Mouse (Mus musculus) heart, embryonic 14.5 days (tissue): ENCODE measurements around the gene Plb1. TPM values are rescaled to one million over a fixed set of nuclear protein-coding genes. Genes with fewer than 3 reads are reported as not detected.
A peak's percentile ranks its signal among the peaks of the same experiment; 100 is the strongest.

Experiments
- ATAC-seq: fragments of 200-750 bp; cut with Nextera tagmentation; 2 replicates; pipeline ENCODE4 v1.8.0; 2017; ENCODE audit warnings: low read depth, moderate TSS enrichment; ENCODE audit not compliant: insufficient number of reproducible peaks, insufficient read depth, low FRiP score
- H3K27ac ChIP-seq, 2 experiments: fragments of 200-500 bp in 1 of 2; fragments of 300-500 bp in 1 of 2; sonication (generic) in 1 of 2; replicated peaks in 1 of 2; 2 replicates each; pipeline ENCODE4 v1.5.1; 2012 to 2014; ENCODE audit warnings: low read depth in 2 of 2, low read length in 2 of 2, control low read depth in 1 of 2, mild to moderate bottlenecking in 1 of 2, mixed read lengths in 1 of 2; ENCODE audit not compliant: control insufficient read depth in 1 of 2, insufficient read depth in 1 of 2
- H3K27me3 ChIP-seq: fragments of 300-500 bp; sonication (generic); 2 replicates; pipeline ENCODE4 v1.6.1; 2014; ENCODE audit warnings: mild to moderate bottlenecking, low read length, control low read depth; ENCODE audit not compliant: control insufficient read depth, insufficient read depth
- H3K36me3 ChIP-seq: fragments of 300-500 bp; sonication (generic); 2 replicates; pipeline ENCODE4 v1.6.1; 2014; ENCODE audit warnings: mild to moderate bottlenecking, control low read depth, low read length, mixed read lengths; ENCODE audit not compliant: control insufficient read depth, insufficient read depth
- H3K4me1 ChIP-seq, 2 experiments: fragments of 200-500 bp in 1 of 2; fragments of 300-500 bp in 1 of 2; sonication (generic) in 1 of 2; 2 replicates each; pipeline ENCODE4 v1.6.1; 2012 to 2014; ENCODE audit warnings: low read length in 2 of 2, control low read depth in 1 of 2, mixed read lengths in 1 of 2; ENCODE audit not compliant: control insufficient read depth in 2 of 2, insufficient read depth in 2 of 2
- H3K4me2 ChIP-seq: fragments of 300-500 bp; sonication (generic); 2 replicates; pipeline ENCODE4 v1.6.1; 2014; ENCODE audit warnings: mild to moderate bottlenecking, low read length
- H3K4me3 ChIP-seq, 2 experiments: fragments of 200-500 bp in 1 of 2; fragments of 300-500 bp in 1 of 2; sonication (generic) in 1 of 2; 2 replicates each; pipeline ENCODE4 v1.5.1; 2012 to 2014; ENCODE audit warnings: low read length in 2 of 2, mild to moderate bottlenecking in 2 of 2, control low read depth in 1 of 2, low read depth in 1 of 2, moderate library complexity in 1 of 2; ENCODE audit not compliant: control insufficient read depth in 1 of 2, insufficient read depth in 1 of 2
- H3K9ac ChIP-seq: fragments of 300-500 bp; sonication (generic); 2 replicates; pipeline ENCODE4 v1.6.1; 2014; ENCODE audit warnings: mild to moderate bottlenecking, low read length
- H3K9me3 ChIP-seq: fragments of 300-500 bp; sonication (generic); 2 replicates; pipeline ENCODE4 v1.6.1; 2016; ENCODE audit warnings: low read length, control low read depth; ENCODE audit not compliant: control insufficient read depth
- WGBS: fragments of 180-500 bp; shearing (Covaris S2); extraction: QIAGEN DNeasy Blood & Tissue Kit; methylation state at CpG from one replicate; pipeline ENCODE4 v1.1.7; 2014; 5-methylcytosine and 5-hydroxymethylcytosine counted together
- polyA plus RNA-seq: library from polyadenylated mRNA; unstranded; fragments of >200 nt; fragmentation: Nextera tagmentation; extraction: Ambion mirVana; gene quantifications from 2 replicates; pipeline ENCODE4 v1.2.1, GENCODE M21; 2014

The Plb1 gene
- polyA plus RNA-seq, 1 experiment from 2014 or later = 3.2 TPM

GRCm38 (mm10) chr5:32409747-32410146 is 177.2 kb downstream of the Plb1 start:
- Histone ChIP-seq H3K4me3 (no peak overlapping the region), H3K36me3 (no peaks in the 10 kb centered on the region), H3K9ac (no peak overlapping the region), H3K27ac (0 out of 4 replicates have a peak overlapping the region, but pooled peaks of 1 of the 2 experiments have one; percentile 42), H3K27me3 (no peaks in the 10 kb centered on the region), H3K4me1 (peaks cover 29 to 42% of the 10 kb centered on the region in 2 experiments), H3K4me2 (no peak overlapping the region), H3K9me3 (no peaks in the 10 kb centered on the region)
- no peak for ATAC-seq
- WGBS = 21% methylated on average over 2 of the region's 2 CpGs

DNA sequence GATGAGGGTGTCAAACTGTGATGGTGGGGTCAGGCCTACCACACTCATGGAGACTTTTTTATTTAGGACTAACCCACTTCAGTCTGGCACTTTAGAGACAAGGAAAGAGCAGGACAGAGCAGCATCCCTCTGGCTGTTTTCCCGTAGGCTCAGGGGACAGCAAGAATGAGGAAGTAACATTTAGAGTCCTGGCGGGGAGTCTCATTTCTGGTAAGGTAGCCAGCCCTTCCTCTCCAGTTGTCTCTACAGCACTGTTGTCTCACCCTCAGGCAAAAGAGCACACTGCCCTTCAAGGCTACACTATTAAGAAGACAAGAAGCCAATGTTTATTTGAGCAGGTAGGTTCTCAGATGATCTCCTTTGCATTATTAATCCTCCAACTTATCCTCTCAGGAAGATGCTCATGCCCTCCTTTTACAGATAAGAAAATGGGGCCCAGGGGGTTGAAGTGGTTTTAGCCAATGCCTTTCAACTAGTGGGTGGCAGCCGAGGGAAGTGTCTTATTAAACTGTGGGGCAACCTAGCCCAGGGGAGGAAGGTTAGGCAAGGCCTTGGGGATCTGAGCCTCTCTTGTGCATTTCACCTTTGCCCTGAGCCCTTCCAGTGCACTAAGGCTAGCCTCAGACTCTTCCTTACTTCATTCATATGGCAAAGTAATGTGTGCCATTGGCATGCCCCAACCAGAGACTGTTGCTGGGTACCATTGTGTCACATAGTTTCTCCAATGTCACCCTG is 178.6 kb downstream of the Plb1 start:
- H3K36me3 ChIP-seq = no peaks in the 10 kb centered on the region
- 56% methylated on average over 3 of the region's 3 CpGs for WGBS
- H3K4me3 ChIP-seq = no peak overlapping the region
- H3K9ac ChIP-seq = no peak overlapping the region
- H3K4me1 ChIP-seq = peaks cover 26 to 43% of the 10 kb centered on the region in 2 experiments
- no peaks in the 10 kb centered on the region for H3K27me3 ChIP-seq
- no peak overlapping the region for H3K4me2 ChIP-seq
- ATAC-seq = no peak
- H3K9me3 ChIP-seq = no peaks in the 10 kb centered on the region
- no peak overlapping the region for H3K27ac ChIP-seq

GRCm38 (mm10) chr5:32412186-32412950 is 179.9 kb downstream of the Plb1 start:
- no peaks in the 10 kb centered on the region for H3K9me3 ChIP-seq
- WGBS = 29% methylated on average over 1 of the region's 1 CpGs
- H3K4me2 ChIP-seq = no peak overlapping the region
- H3K4me3 ChIP-seq = no peak overlapping the region
- no peak for ATAC-seq
- H3K36me3 ChIP-seq = no peaks in the 10 kb centered on the region
- H3K27ac ChIP-seq = peak overlapping the region; percentile 3 to 67
- H3K9ac ChIP-seq = no peak overlapping the region
- peaks cover 28 to 53% of the 10 kb centered on the region in 2 experiments for H3K4me1 ChIP-seq
- H3K27me3 ChIP-seq = no peaks in the 10 kb centered on the region

- peak overlapping the region; percentile 3 to 67; a peak in 3 of 4 replicates for H3K27ac ChIP-seq
- no peak overlapping the region for H3K4me3 ChIP-seq
- WGBS = 60% methylated on average over 2 of the region's 2 CpGs
- no peak for ATAC-seq
- no peaks in the 10 kb centered on the region for H3K27me3 ChIP-seq
- H3K9me3 ChIP-seq = no peaks in the 10 kb centered on the region
- H3K4me1 ChIP-seq = peaks cover 28 to 57% of the 10 kb centered on the region in 2 experiments
- H3K9ac ChIP-seq = no peak overlapping the region
- no peaks in the 10 kb centered on the region for H3K36me3 ChIP-seq
- H3K4me2 ChIP-seq = no peak overlapping the region
These were observed 180.6 kb downstream of the Plb1 start for GRCm38 (mm10) chr5:32413083-32413482.

DNA sequence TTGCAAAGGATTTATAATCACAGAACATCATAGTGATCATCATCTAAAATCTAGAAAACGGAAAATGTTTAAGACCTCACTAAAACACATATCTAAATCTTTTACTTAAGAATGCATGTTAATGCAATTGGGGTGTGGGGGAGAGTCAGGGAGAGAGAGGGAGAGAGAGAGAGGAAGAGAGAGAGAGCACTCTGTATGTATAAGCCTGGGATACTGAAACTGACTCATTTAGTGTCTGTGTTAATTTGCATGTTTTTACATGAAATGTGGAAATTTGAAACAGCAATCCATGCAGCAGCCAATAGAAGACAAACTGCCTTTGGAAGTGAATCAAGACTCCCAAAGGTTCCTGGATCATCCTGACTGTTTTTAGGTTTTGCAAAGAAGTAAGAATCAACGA is 181.1 kb downstream of the Plb1 start:
- H3K9ac ChIP-seq = no peak overlapping the region
- WGBS = 75% methylated on average over 2 of the region's 2 CpGs
- no peak for ATAC-seq
- no peak overlapping the region for H3K4me2 ChIP-seq
- no peaks in the 10 kb centered on the region for H3K27me3 ChIP-seq
- no peaks in the 10 kb centered on the region for H3K9me3 ChIP-seq
- no peak overlapping the region for H3K4me3 ChIP-seq
- peaks cover 28 to 56% of the 10 kb centered on the region in 2 experiments for H3K4me1 ChIP-seq
- no peaks in the 10 kb centered on the region for H3K36me3 ChIP-seq
- 0 out of 4 replicates have a peak overlapping the region, but pooled peaks of 1 of the 2 experiments have one; percentile 67 for H3K27ac ChIP-seq

DNA sequence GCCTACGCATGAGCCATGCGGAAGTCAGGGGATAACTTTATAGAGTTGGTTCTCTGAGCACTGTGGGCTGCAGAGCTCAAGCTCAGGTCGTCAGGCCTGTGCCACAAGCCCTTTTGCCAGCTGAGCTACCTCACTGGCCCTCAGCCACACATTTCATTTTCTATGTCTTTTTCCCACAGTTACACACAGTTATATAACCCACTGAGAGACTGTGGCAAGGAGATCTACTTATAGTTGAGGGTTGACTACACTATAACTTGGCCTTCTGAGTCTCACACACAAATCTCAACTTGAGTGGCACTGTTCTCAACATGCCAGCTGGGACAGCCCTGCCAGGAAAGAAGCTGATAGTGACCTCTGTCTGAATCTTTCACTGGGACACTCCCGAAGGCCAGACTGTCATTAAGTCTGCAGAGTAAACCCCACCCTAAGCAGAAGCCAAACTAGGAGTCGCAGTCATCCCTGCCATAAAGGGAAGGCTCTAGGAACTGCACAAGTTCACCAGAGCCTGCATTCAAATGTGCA is 182.0 kb downstream of the Plb1 start:
- no peak overlapping the region; the same call in 1 of the 2 replicates for H3K9ac ChIP-seq
- ATAC-seq = no peak
- 62% methylated on average over 5 of the region's 5 CpGs for WGBS
- H3K36me3 ChIP-seq = no peaks in the 10 kb centered on the region
- H3K4me1 ChIP-seq = peaks cover 24 to 46% of the 10 kb centered on the region in 2 experiments
- H3K9me3 ChIP-seq = no peaks in the 10 kb centered on the region
- no peaks in the 10 kb centered on the region for H3K27me3 ChIP-seq
- H3K4me2 ChIP-seq = no peak overlapping the region
- H3K27ac ChIP-seq = peak overlapping the region; percentile 15 to 49; a peak in 3 of 4 replicates
- no peak overlapping the region for H3K4me3 ChIP-seq

GRCm38 (mm10) chr5:32415554-32415953 is 183.0 kb downstream of the Plb1 start:
- Histone ChIP-seq H3K27ac (0 out of 4 replicates have a peak overlapping the region, but pooled peaks of 1 of the 2 experiments have one; percentile 20), H3K4me3 (no peak overlapping the region), H3K36me3 (no peaks in the 10 kb centered on the region), H3K27me3 (no peaks in the 10 kb centered on the region), H3K4me2 (no peak overlapping the region), H3K9ac (no peak overlapping the region), H3K4me1 (peaks cover 24 to 45% of the 10 kb centered on the region in 2 experiments), H3K9me3 (no peaks in the 10 kb centered on the region)
- 84% methylated on average over 6 of the region's 6 CpGs for WGBS
- ATAC-seq = no peak
